In the genomic region with DNA sequence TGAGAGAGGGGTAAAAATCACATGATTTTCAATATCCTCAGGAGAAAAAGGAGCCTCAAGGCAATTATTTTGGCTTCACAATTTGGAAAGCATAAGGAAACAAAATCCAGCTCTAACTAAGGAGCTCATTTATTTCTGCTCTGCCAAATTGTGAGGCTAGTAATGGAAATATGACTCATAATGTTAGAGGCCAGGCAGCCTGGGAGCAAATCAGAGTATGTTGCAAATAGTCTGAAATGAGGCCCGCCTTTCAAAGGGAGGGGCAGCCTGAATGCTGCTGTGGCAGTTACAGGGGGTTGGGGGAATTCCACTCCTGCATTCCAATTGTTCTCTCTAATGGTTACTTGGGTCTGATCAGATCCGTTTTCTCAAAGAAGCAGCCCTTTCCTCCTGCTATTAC, we compare ENCODE assay signal across 10 mouse cellular contexts. TPM values are rescaled to one million over a fixed set of nuclear protein-coding genes. Genes with fewer than 3 reads are reported as not detected.
DNase-seq lines count a peak whose midpoint lies in the region.
"Had no signal": no experiment of that assay in that cellular context is flagged by ENCODE, and none has a peak within 500 bp of the region (broad histone marks: within the 10 kb centered on the region; RNA-seq: fewer than 3 reads in every experiment).

No protein-coding gene starts in this region.

- intact Hi-C loops in heart, postnatal 14 days (cut with DNase I): no loop called here

- DNase-seq in embryo, embryonic 11 days: peak; percentile 1
- DNase-seq in embryo, embryonic 9.5 days (ENCODE audit: extremely low spot score): no peak
- DNase-seq in urinary bladder, postnatal 14 days (ENCODE audit: low spot score): peak; percentile 24
- DNase-seq in urinary bladder, postnatal 25 days (ENCODE audit: low spot score): no peak
- DNase-seq in heart, postnatal 14 days: peak; percentile 10 to 28
- no peak for DNase-seq in frontal cortex, postnatal 10 days (ENCODE audit: low spot score in 2 of 2)
- DNase-seq in layer of hippocampus, adult 9-10 months (ENCODE audit: low spot score): no peak
- DNase-seq in left cerebral cortex, adult 8-10 months (ENCODE audit: low spot score in 2 of 2): no peak
- DNase-seq: cerebellum, adult 18-20 months; thymus, postnatal 36 days had no signal

RNA-seq across cellular contexts. Expression of gene Uprt, which starts 20.9 kb away (rescaled TPM):
- total RNA-seq in heart, postnatal 14 days (2021): 1 to 10 TPM; 8.0 to 9.4 TPM
- 10 to 100 TPM; 12.9 to 16.0 (median 13.6) TPM for total RNA-seq in left cerebral cortex, adult 8-10 months (2022)

RNA-seq across cellular contexts. Expression of gene Abcb7, which starts 48.1 kb away (rescaled TPM):
- total RNA-seq in heart, postnatal 14 days (2021): 10 to 100 TPM; 30.4 to 37.2 TPM
- 10 to 100 TPM; 26.3 to 31.9 (median 29.5) TPM for total RNA-seq in left cerebral cortex, adult 8-10 months (2022)

Comparison
In these comparisons a context has a peak if more than half of its experiments do, and no peak if none do; other contexts are left out.
1. DNase-seq: peak in embryo, embryonic 11 days (single experiment), urinary bladder, postnatal 14 days (single experiment) and heart, postnatal 14 days (2 of 2); none in embryo, embryonic 9.5 days (single experiment), urinary bladder, postnatal 25 days (single experiment), frontal cortex, postnatal 10 days (0 of 2), layer of hippocampus, adult 9-10 months (single experiment) and left cerebral cortex, adult 8-10 months (0 of 2).